Mouse (Mus musculus): ENCODE data around the gene Tenm3. TPM values are rescaled to one million over a fixed set of nuclear protein-coding genes. Genes with fewer than 3 reads are reported as not detected.
A peak's percentile ranks its signal among the peaks of the same experiment; 100 is the strongest.

The Tenm3 gene
- total RNA-seq (2021): 10 to 100 TPM in 1 of 2 experiments, 1 to 10 TPM in 1; 4.6 to 25.5 TPM
- polyA plus RNA-seq (2012; rRNA removed): 6.7 and 11.6 TPM in 2 replicates
- long read RNA-seq, partial matches to known transcripts: 1 of 1 reads
- long read RNA-seq, other reads (novel, unspliced or antisense): 0 of 1 reads

- DNase-seq: peak; percentile 34
These were observed at the start of gene Tenm3 for GRCm38 (mm10) chr8:48843931-48844285. TSS of gene Tenm3 (minus strand) at chr8:48843951.

- DNase-seq: no peak
These were observed 46.5 kb upstream of the Tenm3 start for GRCm38 (mm10) chr8:48890216-48890765.

- no peak for DNase-seq
These were observed 40.5 kb upstream of the Tenm3 start for GRCm38 (mm10) chr8:48884270-48884669.

- no peak for DNase-seq
These were observed 36.8 kb upstream of the Tenm3 start for GRCm38 (mm10) chr8:48880585-48880984.

- DNase-seq: no peak
These were observed 22.2 kb upstream of the Tenm3 start for GRCm38 (mm10) chr8:48865972-48866371.

GRCm38 (mm10) chr8:48865485-48865884 lies 21.7 kb upstream of the Tenm3 start:
- no peak for DNase-seq

GRCm38 (mm10) chr8:48850223-48851010 lies 6.7 kb upstream of the Tenm3 start:
- DNase-seq: no peak

- no peak for DNase-seq
These were observed 5.4 kb upstream of the Tenm3 start for GRCm38 (mm10) chr8:48849091-48849616.

GRCm38 (mm10) chr8:48844961-48845360 lies 1.2 kb upstream of the Tenm3 start:
- DNase-seq: no peak

GRCm38 (mm10) chr8:48844370-48844905 lies 687 bp upstream of the Tenm3 start:
- DNase-seq: peak; percentile 21

GRCm38 (mm10) chr8:48842991-48843930 lies 490 bp downstream of the Tenm3 start:
- DNase-seq: peak; percentile 42

GRCm38 (mm10) chr8:48842516-48842990 lies 1.2 kb downstream of the Tenm3 start:
- peak; percentile 35 for DNase-seq

- DNase-seq: no peak
These were observed 1.7 kb downstream of the Tenm3 start for GRCm38 (mm10) chr8:48842035-48842434.

GRCm38 (mm10) chr8:48835745-48836144 lies 8.0 kb downstream of the Tenm3 start:
- DNase-seq: no peak

- peak; percentile 75 for DNase-seq
These were observed 16.3 kb downstream of the Tenm3 start for GRCm38 (mm10) chr8:48827454-48827853.

GRCm38 (mm10) chr8:48825666-48826065 lies 18.1 kb downstream of the Tenm3 start:
- peak; percentile 19 for DNase-seq

GRCm38 (mm10) chr8:48822291-48822690 lies 21.5 kb downstream of the Tenm3 start:
- no peak for DNase-seq

- DNase-seq: no peak
These were observed 23.8 kb downstream of the Tenm3 start for GRCm38 (mm10) chr8:48819962-48820361.

GRCm38 (mm10) chr8:48819348-48819747 lies 24.4 kb downstream of the Tenm3 start:
- DNase-seq: no peak

GRCm38 (mm10) chr8:48816941-48817340 lies 26.8 kb downstream of the Tenm3 start:
- no peak for DNase-seq

- DNase-seq: no peak
These were observed 31.5 kb downstream of the Tenm3 start for GRCm38 (mm10) chr8:48812196-48812741.
